Mouse (Mus musculus): ENCODE results near the gene Tubgcp2. TPM values are rescaled to one million over a fixed set of nuclear protein-coding genes. Genes with fewer than 3 reads are reported as not detected.

Tubgcp2 gene
- polyA plus RNA-seq, 1 experiment from 2014 or later = 29.2 TPM

DNA sequence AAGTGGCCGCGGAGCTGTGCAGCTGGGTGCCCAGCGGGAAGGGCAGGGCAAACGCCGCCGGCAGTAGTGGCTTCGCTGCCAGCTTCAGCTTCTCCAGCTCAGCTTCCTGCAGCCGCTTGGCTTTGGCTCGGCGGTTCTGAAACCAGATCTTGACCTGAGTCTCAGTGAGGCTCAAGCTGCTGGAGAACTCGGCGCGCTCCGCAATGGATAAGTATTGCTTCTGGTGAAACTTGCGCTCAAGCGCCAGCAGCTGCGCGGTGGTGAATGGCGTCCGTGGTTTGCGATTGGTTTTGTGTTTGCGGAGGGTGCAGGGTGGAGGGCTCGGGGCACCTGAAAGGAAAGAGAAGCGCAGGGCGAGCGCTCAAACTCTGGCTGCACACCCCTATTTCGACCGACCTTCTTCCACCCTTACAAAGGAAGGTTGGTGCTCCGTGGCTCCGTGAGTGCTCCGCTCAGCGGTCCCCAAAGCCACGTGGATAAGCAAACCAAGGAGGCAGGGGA, 11.4 kb upstream of the Tubgcp2 start:
- in situ Hi-C loops (cut with MboI; ENCODE audit: low pct_unique_long_range_greater_than_20kb) = no loop called here
- POLR2A ChIA-PET = no interaction called here
- CTCF ChIA-PET = no interaction called here
- TF ChIP-seq CTCF (IDR thresholded peaks at IDR 0.05) = no peak
- peaks cover 30% of the 10 kb centered on the region for H3K27me3 ChIP-seq
- ATAC-seq (no peak), DNase-seq (ENCODE audit: low read depth, low spot score) (no peak)

GRCm38 (mm10) chr7:140045546-140045945, 9.1 kb upstream of the Tubgcp2 start:
- ChIA-PET CTCF (no interaction called here), POLR2A (no interaction called here)
- in situ Hi-C loops (cut with MboI; ENCODE audit: low pct_unique_long_range_greater_than_20kb) = no loop called here
- no peak for TF ChIP-seq CTCF (IDR thresholded peaks at IDR 0.05)
- no peak for DNase-seq (ENCODE audit: low read depth, low spot score)
- ATAC-seq = no peak
- peaks cover 26% of the 10 kb centered on the region for H3K27me3 ChIP-seq

DNA sequence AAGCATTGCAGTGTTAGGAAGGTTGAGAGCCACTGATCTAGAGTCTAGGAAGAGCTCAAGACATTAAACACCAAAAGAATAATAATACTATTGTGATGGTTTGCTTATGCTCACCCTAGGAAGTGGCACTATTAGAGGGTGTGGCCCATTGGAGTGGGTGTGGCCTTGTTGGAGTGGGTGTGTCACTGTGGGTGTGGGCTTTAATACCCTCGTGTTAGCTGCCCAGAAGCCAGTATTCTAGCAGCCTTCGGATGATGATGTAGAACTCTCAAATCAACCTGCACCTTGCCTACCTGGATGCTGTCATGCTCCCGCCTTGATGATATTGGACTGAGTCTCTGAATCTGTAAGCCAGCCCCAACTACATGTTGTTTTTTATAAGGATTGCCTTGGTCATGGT, 6.3 kb upstream of the Tubgcp2 start:
- no peak for DNase-seq (ENCODE audit: low read depth, low spot score)
- in situ Hi-C loops (cut with MboI; ENCODE audit: low pct_unique_long_range_greater_than_20kb) = no loop called here
- ChIA-PET CTCF (no interaction called here), POLR2A (no interaction called here)
- no peak for TF ChIP-seq CTCF (IDR thresholded peaks at IDR 0.05)
- peaks cover 3% of the 10 kb centered on the region for H3K27me3 ChIP-seq
- ATAC-seq = no peak

- ATAC-seq (no peak), DNase-seq (ENCODE audit: low read depth, low spot score) (no peak)
- in situ Hi-C loops (cut with MboI; ENCODE audit: low pct_unique_long_range_greater_than_20kb) = no loop called here
- ChIA-PET POLR2A (no interaction called here), CTCF (no interaction called here)
- H3K27me3 ChIP-seq = no peaks in the 10 kb centered on the region
- TF ChIP-seq CTCF (IDR thresholded peaks at IDR 0.05) = no peak
Observed at GRCm38 (mm10) chr7:140037171-140037555, 694 bp upstream of the Tubgcp2 start.

DNA sequence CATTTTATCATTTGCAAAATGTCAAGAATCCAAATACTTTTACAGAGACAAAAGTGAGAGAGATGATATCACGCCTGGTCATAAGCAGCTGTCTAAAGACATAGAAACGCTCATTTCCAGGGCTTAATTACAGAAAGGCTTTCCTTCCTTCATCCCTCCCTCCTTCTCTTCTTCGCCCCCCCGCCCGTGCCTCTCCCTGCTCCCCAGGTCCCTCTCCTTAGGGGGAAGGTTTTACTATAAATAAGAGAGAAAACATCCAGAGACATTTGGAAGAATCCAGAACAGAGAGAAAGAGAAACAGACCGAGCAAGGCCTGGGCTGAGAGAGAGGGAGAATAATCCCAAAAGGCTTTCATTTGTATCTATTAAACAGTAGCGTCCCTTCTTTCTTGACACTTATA, 1.0 kb downstream of the Tubgcp2 start:
- no peak for TF ChIP-seq CTCF (IDR thresholded peaks at IDR 0.05)
- ChIA-PET POLR2A (no interaction called here), CTCF (no interaction called here)
- in situ Hi-C loops (cut with MboI; ENCODE audit: low pct_unique_long_range_greater_than_20kb) = no loop called here
- no peak for DNase-seq (ENCODE audit: low read depth, low spot score)
- H3K27me3 ChIP-seq = no peaks in the 10 kb centered on the region
- ATAC-seq = no peak

DNA sequence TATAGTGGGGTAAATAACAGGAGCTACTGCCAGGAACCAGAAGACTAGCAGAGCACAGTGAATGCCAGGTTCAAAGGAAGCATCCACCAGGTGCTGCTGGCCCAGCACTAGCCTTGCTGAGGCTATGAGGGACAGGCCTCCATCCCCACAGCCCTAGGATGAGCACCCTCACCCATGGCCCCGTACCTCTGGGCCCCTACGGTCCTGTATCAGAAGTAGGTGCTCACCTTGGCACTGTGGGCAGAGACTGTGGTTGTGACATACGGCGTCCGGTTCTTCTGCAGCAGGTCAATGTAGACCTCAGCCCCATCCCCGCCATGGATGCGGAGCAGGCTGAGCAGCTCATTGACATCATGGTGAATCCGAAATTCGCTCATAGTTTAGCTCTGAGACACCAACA, 3.1 kb downstream of the Tubgcp2 start:
- CTCF ChIA-PET = no interaction called here
- TF ChIP-seq CTCF (IDR thresholded peaks at IDR 0.05) = no peak
- no peak for ATAC-seq
- DNase-seq (ENCODE audit: low read depth, low spot score) = no peak
- in situ Hi-C loops (cut with MboI; ENCODE audit: low pct_unique_long_range_greater_than_20kb) = no loop called here
- no peaks in the 10 kb centered on the region for H3K27me3 ChIP-seq
- POLR2A ChIA-PET = interaction anchor here (0.6 kb wide), 1 partner anchor 65 kb away, joined by 3 read pairs; no protein-coding TSS in a partner anchor

DNA sequence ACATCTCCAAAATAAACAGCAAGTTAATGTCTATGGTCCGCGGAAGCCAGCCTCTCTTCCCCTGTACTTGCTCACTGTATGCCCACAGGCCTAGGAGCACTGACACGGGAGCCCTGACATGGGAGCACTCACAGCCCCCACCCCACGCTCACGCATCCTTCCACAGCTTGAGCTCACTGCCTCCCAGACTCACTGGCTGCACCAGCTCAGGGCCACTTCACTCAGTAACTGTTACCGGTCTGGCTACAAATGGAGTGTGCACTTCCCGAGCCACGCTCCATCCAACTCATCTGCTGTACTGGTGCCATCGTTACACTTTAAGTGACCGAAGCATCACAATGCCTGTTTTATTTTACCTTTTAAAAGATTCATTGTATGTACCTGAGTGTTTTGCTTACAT, 4.1 kb downstream of the Tubgcp2 start:
- in situ Hi-C loops (cut with MboI; ENCODE audit: low pct_unique_long_range_greater_than_20kb) = no loop called here
- POLR2A ChIA-PET = no interaction called here
- DNase-seq (ENCODE audit: low read depth, low spot score) (no peak), ATAC-seq (no peak)
- no peak for TF ChIP-seq CTCF (IDR thresholded peaks at IDR 0.05)
- H3K27me3 ChIP-seq = no peaks in the 10 kb centered on the region
- CTCF ChIA-PET = no interaction called here

GRCm38 (mm10) chr7:140031771-140032170, 4.7 kb downstream of the Tubgcp2 start:
- DNase-seq (ENCODE audit: low read depth, low spot score) = no peak
- POLR2A ChIA-PET = no interaction called here
- TF ChIP-seq CTCF (IDR thresholded peaks at IDR 0.05) = no peak
- in situ Hi-C loops (cut with MboI; ENCODE audit: low pct_unique_long_range_greater_than_20kb) = no loop called here
- no peaks in the 10 kb centered on the region for H3K27me3 ChIP-seq
- no peak for ATAC-seq
- CTCF ChIA-PET = no interaction called here

DNA sequence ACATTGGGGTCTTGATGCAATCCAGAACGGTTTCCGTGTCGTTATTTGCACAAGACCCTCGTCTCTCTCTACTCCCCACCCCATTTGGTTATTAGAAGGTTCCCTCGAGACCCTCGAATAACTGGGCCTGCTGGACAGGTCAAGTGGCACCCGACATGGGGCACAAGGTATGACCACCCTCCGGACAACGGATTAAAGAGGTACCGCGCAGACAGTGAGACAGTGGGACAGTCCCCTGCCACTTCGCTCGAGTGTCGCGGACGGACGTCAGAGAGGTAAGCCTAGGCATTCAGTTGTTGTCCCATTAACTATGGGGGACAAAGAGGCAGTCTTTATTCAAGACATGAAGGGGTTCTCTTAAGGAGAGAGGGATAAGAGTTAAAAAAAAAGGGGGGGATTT, 25.1 kb downstream of the Tubgcp2 start:
- POLR2A ChIA-PET = no interaction called here
- ATAC-seq (no peak), DNase-seq (ENCODE audit: low read depth, low spot score) (no peak)
- no peaks in the 10 kb centered on the region for H3K27me3 ChIP-seq
- TF ChIP-seq CTCF (IDR thresholded peaks at IDR 0.05) = no peak
- in situ Hi-C loops (cut with MboI; ENCODE audit: low pct_unique_long_range_greater_than_20kb) = no loop called here
- CTCF ChIA-PET = no interaction called here

GRCm38 (mm10) chr7:140007781-140008180, 28.7 kb downstream of the Tubgcp2 start:
- no peaks in the 10 kb centered on the region for H3K27me3 ChIP-seq
- no peak for TF ChIP-seq CTCF (IDR thresholded peaks at IDR 0.05)
- ChIA-PET CTCF (interaction anchor here (1.4 to 1.8 kb wide), 2 partner anchors 9 to 13 kb away, joined by 3 to 10 read pairs; no protein-coding TSS in a partner anchor), POLR2A (interaction anchor here (0.5 kb wide), 1 partner anchor 304 kb away, joined by 4 read pairs; no protein-coding TSS in a partner anchor)
- ATAC-seq = no peak
- in situ Hi-C loops (cut with MboI; ENCODE audit: low pct_unique_long_range_greater_than_20kb) = no loop called here
- DNase-seq (ENCODE audit: low read depth, low spot score) = no peak

GRCm38 (mm10) chr7:140006861-140007611, 29.4 kb downstream of the Tubgcp2 start:
- CTCF ChIA-PET = interaction anchor here (1.4 to 1.8 kb wide), 2 partner anchors 8 to 12 kb away, joined by 3 to 10 read pairs; no protein-coding TSS in a partner anchor
- H3K27me3 ChIP-seq = no peaks in the 10 kb centered on the region
- POLR2A ChIA-PET = interaction anchor here (0.6 kb wide), 1 partner anchor 27 kb away, joined by 3 read pairs; no protein-coding TSS in a partner anchor
- TF ChIP-seq CTCF (IDR thresholded peaks at IDR 0.05) = no peak
- in situ Hi-C loops (cut with MboI; ENCODE audit: low pct_unique_long_range_greater_than_20kb) = no loop called here
- ATAC-seq (no peak), DNase-seq (ENCODE audit: low read depth, low spot score) (no peak)
